Mouse (Mus musculus) midbrain, embryonic 10.5 days (tissue): ENCODE data around the gene Glud1. TPM values are rescaled to one million over a fixed set of nuclear protein-coding genes. Genes with fewer than 3 reads are reported as not detected.
"Not testable (repeated sequence)": the region's sequence is repeated elsewhere in the genome, so short reads cannot be mapped to it uniquely, and the experiment has no call there.

Experiments used
- DNase-seq: peaks from one replicate; pipeline ENCODE4 v3.0.0-alpha.2; 2017; ENCODE audit warnings: low spot score
- H3K27ac ChIP-seq: fragments of 300-500 bp; sonication (generic); replicated peaks from 2 replicates; pipeline ENCODE4 v1.5.1; 2016; ENCODE audit warnings: mild to moderate bottlenecking
- H3K27me3 ChIP-seq: fragments of 300-500 bp; sonication (generic); 2 replicates; pipeline ENCODE4 v1.6.1; 2016; ENCODE audit warnings: low read depth, mild to moderate bottlenecking; ENCODE audit not compliant: poor library complexity, severe bottlenecking
- H3K36me3 ChIP-seq: fragments of 300-500 bp; sonication (generic); 2 replicates; pipeline ENCODE4 v1.6.1; 2016; ENCODE audit warnings: mild to moderate bottlenecking, moderate library complexity
- H3K4me1 ChIP-seq: fragments of 300-500 bp; sonication (generic); 2 replicates; pipeline ENCODE4 v1.6.1; 2016
- H3K4me3 ChIP-seq: fragments of 300-500 bp; sonication (generic); 2 replicates; pipeline ENCODE4 v1.5.1; 2016; ENCODE audit warnings: mild to moderate bottlenecking, moderate library complexity
- H3K9me3 ChIP-seq: fragments of 300-500 bp; sonication (generic); replicated peaks from 2 replicates; pipeline ENCODE4 v1.6.1; 2016; ENCODE audit warnings: mild to moderate bottlenecking
- WGBS: fragments of 180-500 bp; shearing (Covaris S2); methylation state at CpG from one replicate; pipeline ENCODE4 v1.1.7; 2016; 5-methylcytosine and 5-hydroxymethylcytosine counted together
- polyA plus RNA-seq: library from polyadenylated mRNA; unstranded; fragments of >200 nt; fragmentation: Nextera tagmentation; extraction: Ambion mirVana; gene quantifications from 2 replicates; pipeline ENCODE4 v1.2.1, GENCODE M21; 2016

Glud1 gene
- polyA plus RNA-seq, 1 experiment from 2014 or later, result 75.5 TPM

GRCm38 (mm10) chr14:34362726-34363445 lies 52.4 kb downstream of the Glud1 start:
- peak; percentile 66 for DNase-seq
- WGBS, result 25% methylated on average over 18 of the region's 18 CpGs

GRCm38 (mm10) chr14:34363490-34364253 lies 53.1 kb downstream of the Glud1 start:
- Histone ChIP-seq H3K9me3 (peaks cover 7% of the 10 kb centered on the region; the same call in 1 of the 2 replicates), H3K4me1 (peaks cover 18% of the 10 kb centered on the region), H3K27ac (peak overlapping the region; percentile 78), H3K27me3 (peaks cover 15% of the 10 kb centered on the region), H3K4me3 (peak overlapping the region; percentile 59), H3K36me3 (no peaks in the 10 kb centered on the region)
- 2% methylated on average over 32 of the region's 32 CpGs for whole genome bisulfite sequencing
- peak; percentile 67 for DNase-seq

More at GRCm38 (mm10) chr14:34362726-34363445, 52.4 kb downstream of the Glud1 start:
- Histone ChIP-seq H3K4me1 (peaks cover 18% of the 10 kb centered on the region), H3K27me3 (peaks cover 15% of the 10 kb centered on the region), H3K27ac (peak overlapping the region; percentile 78; the same call in 1 of the 2 replicates), H3K9me3 (peaks cover 7% of the 10 kb centered on the region; the same call in 1 of the 2 replicates), H3K36me3 (no peaks in the 10 kb centered on the region), H3K4me3 (peak overlapping the region; percentile 59)

GRCm38 (mm10) chr14:34364254-34365146 lies 54.0 kb downstream of the Glud1 start:
- not testable (repeated sequence) for H3K9me3 ChIP-seq, H3K36me3 ChIP-seq, DNase-seq
- peaks cover 11% of the 10 kb centered on the region for H3K4me1 ChIP-seq
- H3K4me3 ChIP-seq, result peak overlapping the region; percentile 59
- H3K27me3 ChIP-seq, result peaks cover 15% of the 10 kb centered on the region
- WGBS, result 80% methylated on average over 15 of the region's 15 CpGs
- 0 out of 2 replicates have a peak overlapping the region, but pooled peaks have one; percentile 78 for H3K27ac ChIP-seq

GRCm38 (mm10) chr14:34365147-34365507 lies 54.6 kb downstream of the Glud1 start:
- WGBS, result 88% methylated on average over 2 of the region's 2 CpGs
- H3K4me3 ChIP-seq, result no peak overlapping the region
- H3K27ac ChIP-seq, result no peak overlapping the region
- H3K4me1 ChIP-seq, result peaks cover 11% of the 10 kb centered on the region
- DNase-seq, result no peak
- peaks cover 7% of the 10 kb centered on the region; the same call in 1 of the 2 replicates for H3K9me3 ChIP-seq
- no peaks in the 10 kb centered on the region for H3K36me3 ChIP-seq
- H3K27me3 ChIP-seq, result peaks cover 15% of the 10 kb centered on the region

- 50% methylated on average over 3 of the region's 3 CpGs for WGBS
- no peaks in the 10 kb centered on the region for H3K27me3 ChIP-seq
- H3K27ac ChIP-seq, result no peak overlapping the region
- peaks cover 5% of the 10 kb centered on the region; the same call in 1 of the 2 replicates for H3K4me1 ChIP-seq
- no peaks in the 10 kb centered on the region for H3K36me3 ChIP-seq
- no peak overlapping the region for H3K4me3 ChIP-seq
- peaks cover 4% of the 10 kb centered on the region; the same call in 1 of the 2 replicates for H3K9me3 ChIP-seq
- DNase-seq, result no peak
Observed at GRCm38 (mm10) chr14:34370203-34370602, 59.7 kb downstream of the Glud1 start.

- DNase-seq, result no peak
- H3K4me1 ChIP-seq, result peaks cover 5% of the 10 kb centered on the region; the same call in 1 of the 2 replicates
- no peak overlapping the region for H3K27ac ChIP-seq
- no peaks in the 10 kb centered on the region for H3K9me3 ChIP-seq
- H3K27me3 ChIP-seq, result no peaks in the 10 kb centered on the region
- WGBS, result 91% methylated on average over 3 of the region's 3 CpGs
- no peaks in the 10 kb centered on the region for H3K36me3 ChIP-seq
- H3K4me3 ChIP-seq, result no peak overlapping the region
Observed at GRCm38 (mm10) chr14:34370921-34371320, 60.4 kb downstream of the Glud1 start.

GRCm38 (mm10) chr14:34371763-34372162 lies 61.2 kb downstream of the Glud1 start:
- Histone ChIP-seq H3K4me3 (no peak overlapping the region), H3K36me3 (no peaks in the 10 kb centered on the region), H3K27ac (no peak overlapping the region), H3K27me3 (no peaks in the 10 kb centered on the region), H3K4me1 (peaks cover 5% of the 10 kb centered on the region; the same call in 1 of the 2 replicates), H3K9me3 (no peaks in the 10 kb centered on the region)
- no peak for DNase-seq
- 86% methylated on average over 2 of the region's 2 CpGs for WGBS

- Histone ChIP-seq H3K9me3 (no peaks in the 10 kb centered on the region), H3K27ac (no peak overlapping the region), H3K4me1 (peaks cover 5% of the 10 kb centered on the region; the same call in 1 of the 2 replicates), H3K27me3 (no peaks in the 10 kb centered on the region), H3K4me3 (no peak overlapping the region), H3K36me3 (no peaks in the 10 kb centered on the region)
- DNase-seq, result peak; percentile 40
- WGBS, result 85% methylated on average over 6 of the region's 6 CpGs
Observed at GRCm38 (mm10) chr14:34372646-34373045, 62.1 kb downstream of the Glud1 start.

- peak overlapping the region; percentile 52 for H3K27ac ChIP-seq
- no peaks in the 10 kb centered on the region for H3K36me3 ChIP-seq
- peaks cover 11% of the 10 kb centered on the region for H3K4me1 ChIP-seq
- no peak overlapping the region for H3K4me3 ChIP-seq
- WGBS, result 79% methylated on average over 6 of the region's 6 CpGs
- no peak for DNase-seq
- no peaks in the 10 kb centered on the region for H3K27me3 ChIP-seq
- H3K9me3 ChIP-seq, result no peaks in the 10 kb centered on the region
Observed at GRCm38 (mm10) chr14:34373581-34373980, 63.1 kb downstream of the Glud1 start.

- no peaks in the 10 kb centered on the region for H3K9me3 ChIP-seq
- no peaks in the 10 kb centered on the region for H3K36me3 ChIP-seq
- H3K27ac ChIP-seq, result peak within 1 kb of the TSS; percentile 52
- DNase-seq, result no peak
- H3K4me3 ChIP-seq, result peak within 1 kb of the TSS; percentile 4; the same call in 1 of the 2 replicates
- H3K27me3 ChIP-seq, result no peaks in the 10 kb centered on the region
- peaks cover 18% of the 10 kb centered on the region for H3K4me1 ChIP-seq
- WGBS, result 78% methylated on average over 10 of the region's 10 CpGs
Observed at GRCm38 (mm10) chr14:34374577-34374976, 64.0 kb downstream of the Glud1 start, which contains the start of gene Sncg. TSS of gene Sncg (minus strand) at chr14:34374789.

- 85% methylated on average over 13 of the region's 13 CpGs for WGBS
- Histone ChIP-seq H3K4me3 (peak within 1 kb of the TSS; percentile 4; the same call in 1 of the 2 replicates), H3K27me3 (no peaks in the 10 kb centered on the region), H3K27ac (peak within 1 kb of the TSS; percentile 52), H3K4me1 (peaks cover 18% of the 10 kb centered on the region), H3K9me3 (no peaks in the 10 kb centered on the region), H3K36me3 (no peaks in the 10 kb centered on the region)
- DNase-seq, result no peak
Observed at GRCm38 (mm10) chr14:34375415-34375904, 64.9 kb downstream of the Glud1 start, which contains the start of gene Mmrn2. TSS of gene Mmrn2 (plus strand) at chr14:34375465.

- Histone ChIP-seq H3K9me3 (no peaks in the 10 kb centered on the region), H3K36me3 (no peaks in the 10 kb centered on the region), H3K27me3 (no peaks in the 10 kb centered on the region), H3K27ac (peak overlapping the region; percentile 0), H3K4me1 (peaks cover 18% of the 10 kb centered on the region), H3K4me3 (no peak overlapping the region)
- 85% methylated on average over 5 of the region's 5 CpGs for WGBS
- no peak for DNase-seq
Observed at GRCm38 (mm10) chr14:34375941-34376340, 65.4 kb downstream of the Glud1 start.
